Mouse (Mus musculus) layer of hippocampus, adult 9-10 months (tissue): ENCODE results near the gene Ctcfl.

ENCODE experiments used
- DNase-seq: peaks from one replicate; pipeline ENCODE4 v3.0.0; 2022; ENCODE audit warnings: low spot score

Gene Ctcfl

DNA sequence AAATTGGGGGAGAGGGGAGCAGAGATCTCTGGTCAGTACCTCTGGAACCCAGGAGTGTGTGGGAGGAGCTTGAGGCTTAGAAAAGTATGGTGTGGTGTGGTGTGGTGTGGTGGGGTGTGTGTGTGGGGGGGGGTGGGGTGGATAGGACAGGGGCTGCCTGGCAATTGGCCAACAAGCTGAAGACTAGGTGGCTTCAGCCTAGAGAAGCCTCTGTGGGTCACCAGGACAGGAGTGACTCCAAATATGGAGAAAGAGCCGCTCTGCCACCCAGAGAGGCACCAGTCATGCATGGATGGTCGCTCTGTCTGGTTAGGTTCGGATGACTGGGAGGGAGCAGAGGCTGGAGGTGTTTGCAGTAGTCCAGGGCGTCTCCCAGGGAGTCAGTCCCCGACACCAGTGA, 71.9 kb downstream of the Ctcfl start:
- DNase-seq, result no peak

DNA sequence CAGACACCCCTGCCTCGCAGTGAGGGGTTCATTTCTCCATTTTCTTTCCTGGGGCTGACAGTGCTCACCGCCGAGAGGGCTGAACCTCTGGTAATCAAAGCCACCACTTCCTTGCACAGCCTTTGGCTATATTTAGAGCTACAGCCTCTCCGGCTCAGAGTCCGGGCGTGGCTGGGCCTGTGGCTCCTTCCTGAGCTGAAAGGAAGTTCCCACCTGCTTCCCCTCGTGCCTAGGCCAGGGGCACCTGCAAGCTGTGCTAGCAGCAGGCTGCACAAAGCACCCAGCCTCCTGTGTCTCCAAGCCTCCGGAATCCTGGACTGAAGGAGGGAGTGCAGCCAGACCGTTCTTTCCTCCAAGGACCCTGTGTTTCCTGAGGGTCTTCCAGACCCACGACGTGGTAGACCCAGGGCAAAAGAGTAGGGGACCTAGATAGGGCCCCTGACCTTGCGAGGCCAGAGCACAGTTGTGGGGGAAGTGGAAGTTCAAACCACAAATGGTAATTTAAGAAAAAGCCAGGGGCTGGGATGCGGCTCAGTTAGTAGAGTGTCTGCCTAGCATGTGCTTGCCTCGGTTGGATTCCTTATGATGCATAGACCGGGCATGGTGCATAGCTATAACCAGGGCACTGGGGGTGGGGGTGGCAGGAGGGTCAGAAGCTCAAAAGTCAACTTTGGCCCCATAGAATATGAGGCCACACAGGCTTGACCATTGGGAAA, 72.6 kb downstream of the Ctcfl start:
- DNase-seq, result no peak

DNA sequence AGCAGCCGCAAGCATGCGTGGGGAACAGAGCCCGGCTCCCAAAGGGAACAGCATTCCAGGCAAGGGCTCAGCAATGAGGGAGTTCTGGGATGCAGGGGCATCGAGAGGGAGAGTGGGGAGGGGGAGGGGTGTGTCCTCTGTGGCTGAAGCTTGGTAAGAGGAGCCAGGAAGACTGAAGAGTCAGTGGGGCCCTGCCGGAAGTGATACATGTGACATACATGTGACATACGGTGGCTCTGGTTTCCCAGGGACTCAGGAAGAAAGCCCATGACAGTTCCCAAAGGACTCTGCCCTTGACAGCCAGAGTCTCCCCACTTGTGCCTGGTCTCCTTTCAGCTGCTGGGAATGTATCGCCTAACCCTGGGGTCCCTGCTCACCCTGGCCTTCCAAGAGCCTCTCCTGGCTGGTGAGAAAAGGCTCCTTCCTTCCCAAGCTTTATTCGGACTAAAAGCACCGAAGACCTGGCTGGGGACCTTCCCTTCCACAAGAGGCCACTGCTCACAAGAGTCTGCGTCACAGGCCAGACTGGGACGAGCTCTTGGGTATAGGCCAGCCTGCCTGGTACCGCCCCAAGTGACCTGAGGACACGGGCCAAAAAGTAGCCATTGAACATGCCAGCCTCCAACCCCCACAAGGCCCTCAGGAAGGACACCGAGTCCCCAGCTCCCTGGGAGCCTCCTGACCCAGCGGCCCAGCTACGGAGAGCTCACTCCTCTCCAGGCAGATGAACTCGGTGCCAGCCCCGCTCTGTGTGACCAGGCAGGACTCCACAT, 74.9 kb downstream of the Ctcfl start:
- no peak for DNase-seq
